Mouse (Mus musculus) cerebellum, adult 18-20 months (tissue): Measurements from ENCODE around the gene Cadps2.

Experiments used
- DNase-seq, 2 experiments: peaks; one replicate each; pipeline ENCODE4 v3.0.0; 2021

The Cadps2 gene

DNA sequence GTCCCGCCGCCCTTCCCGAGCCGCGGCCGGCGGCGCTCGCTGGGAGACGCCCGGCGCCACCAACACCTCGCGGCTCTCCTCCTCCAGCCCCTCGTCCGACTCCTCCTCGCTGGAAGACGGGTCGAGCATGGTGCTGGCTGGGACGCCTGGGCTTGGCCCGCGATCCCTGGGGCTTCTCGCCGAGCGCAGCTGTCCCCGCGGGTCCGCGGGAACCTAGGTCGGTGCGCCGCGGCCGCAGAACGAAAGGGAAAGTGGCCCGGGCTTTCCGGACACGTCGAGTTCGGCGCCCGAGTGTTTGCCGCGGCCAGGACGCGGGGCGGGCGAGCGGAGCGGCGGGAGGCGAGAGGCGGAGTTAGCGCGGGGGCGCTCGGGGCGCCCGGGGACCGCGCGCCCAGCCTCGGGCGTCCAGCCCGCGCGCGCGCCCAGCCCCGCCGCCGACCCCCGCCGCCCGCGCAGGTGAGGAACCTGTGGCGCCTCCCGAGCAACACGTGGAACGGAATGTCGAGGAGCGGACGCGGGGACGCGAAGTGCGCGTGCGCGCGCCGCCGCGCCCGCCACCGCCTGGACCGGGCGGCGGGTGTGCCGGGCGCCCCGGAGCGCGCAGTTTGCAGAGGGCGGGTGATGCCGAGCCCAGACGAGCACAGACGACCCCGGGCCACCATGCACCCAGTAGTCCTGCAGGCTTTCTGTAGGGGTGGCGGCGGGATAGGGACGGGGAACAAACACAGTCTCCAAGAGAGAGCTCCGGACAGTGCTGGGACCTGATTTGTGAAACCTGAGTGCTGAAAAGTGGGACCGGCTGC is at the start of gene Cadps2:
Gene Cadps2 (minus strand): TSS at position 413 of the 803 bp plus-strand sequence.
- DNase-seq = peak; percentile 72 to 82

- DNase-seq = no peak
Measured at GRCm38 (mm10) chr6:23886418-23886817, 47.2 kb upstream of the Cadps2 start.

GRCm38 (mm10) chr6:23876765-23877408 is 37.7 kb upstream of the Cadps2 start:
- DNase-seq = no peak

- no peak for DNase-seq
Measured at GRCm38 (mm10) chr6:23876363-23876762, 37.1 kb upstream of the Cadps2 start.

GRCm38 (mm10) chr6:23873812-23874211 is 34.6 kb upstream of the Cadps2 start:
- DNase-seq = peak; percentile 86 to 91

GRCm38 (mm10) chr6:23873231-23873630 is 34.0 kb upstream of the Cadps2 start:
- DNase-seq = no peak

- no peak for DNase-seq
Measured at GRCm38 (mm10) chr6:23869971-23870370, 30.8 kb upstream of the Cadps2 start.

GRCm38 (mm10) chr6:23866298-23866697 is 27.1 kb upstream of the Cadps2 start:
- DNase-seq = no peak

DNA sequence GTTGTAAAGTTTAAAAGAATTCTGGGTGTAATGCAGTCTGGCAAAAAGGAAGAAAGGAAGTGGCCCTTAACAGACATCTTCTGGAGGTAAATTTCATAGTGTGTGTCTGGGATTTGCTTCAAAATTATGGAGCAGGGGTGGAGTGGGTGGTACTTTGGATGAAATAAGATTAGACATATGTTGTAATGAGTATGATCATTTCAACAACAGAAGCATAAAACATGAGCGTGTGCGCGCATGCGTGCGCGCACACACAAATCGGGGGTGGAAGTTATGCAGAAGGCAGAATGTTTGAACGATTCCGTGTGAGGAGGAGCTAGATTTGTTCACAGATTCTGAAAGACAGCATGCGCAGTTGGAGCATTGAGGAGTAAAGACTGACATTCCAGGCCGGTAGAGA is 14.2 kb upstream of the Cadps2 start:
- DNase-seq = no peak

DNA sequence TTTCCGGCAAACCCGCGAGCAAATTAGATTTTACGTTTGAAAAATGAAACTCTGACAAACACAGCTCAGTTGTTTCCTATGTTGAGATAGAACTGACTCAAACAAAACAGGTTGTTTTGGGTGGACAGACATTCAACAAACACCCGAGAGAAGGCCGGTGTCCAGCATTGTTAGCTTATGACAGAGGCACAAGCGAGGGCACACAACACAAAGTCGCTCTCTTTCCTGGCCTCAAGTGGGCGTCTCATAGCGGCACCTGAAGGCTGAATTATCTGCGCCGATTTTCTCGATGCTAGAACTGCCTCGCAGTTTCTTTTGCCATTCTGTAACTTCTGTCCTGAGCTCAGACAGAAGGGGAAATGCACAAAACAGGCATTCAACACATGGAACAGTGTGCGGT is 780 bp upstream of the Cadps2 start:
- DNase-seq = peak; percentile 66 to 74

DNA sequence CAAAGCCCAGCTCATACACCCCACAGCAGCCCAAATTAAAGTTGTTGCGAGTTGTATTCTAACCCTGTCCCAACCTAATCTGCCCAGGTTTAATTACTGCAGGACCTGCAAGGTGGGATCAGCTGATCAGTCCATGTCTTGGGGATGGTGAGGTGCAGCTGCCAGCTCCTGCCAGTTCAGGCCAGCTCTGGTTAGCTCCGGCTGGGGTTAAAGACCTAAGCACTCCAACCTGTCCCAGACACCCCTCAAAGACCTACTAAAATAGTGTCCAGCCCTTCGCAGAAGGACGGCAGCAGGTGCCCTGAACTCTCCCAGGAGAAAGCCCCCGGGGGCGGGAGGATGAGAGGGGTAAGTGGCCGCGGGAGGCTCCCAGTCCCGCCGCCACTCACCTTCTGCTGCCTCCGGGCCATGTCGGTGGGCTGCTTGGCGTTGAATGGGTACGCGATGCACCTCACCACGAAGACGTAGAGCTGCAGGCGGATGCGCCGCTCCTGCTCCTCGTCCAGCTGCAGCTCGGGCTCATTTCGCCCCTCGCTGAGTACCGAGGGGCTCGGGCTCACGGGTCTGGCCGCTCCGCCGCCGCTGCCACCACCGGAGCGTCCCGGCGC is 716 bp downstream of the Cadps2 start:
- peak; percentile 60 to 70 for DNase-seq

GRCm38 (mm10) chr6:23837631-23838030 is 1.6 kb downstream of the Cadps2 start:
- DNase-seq = peak in 1 of 2 experiments; percentile 47

DNA sequence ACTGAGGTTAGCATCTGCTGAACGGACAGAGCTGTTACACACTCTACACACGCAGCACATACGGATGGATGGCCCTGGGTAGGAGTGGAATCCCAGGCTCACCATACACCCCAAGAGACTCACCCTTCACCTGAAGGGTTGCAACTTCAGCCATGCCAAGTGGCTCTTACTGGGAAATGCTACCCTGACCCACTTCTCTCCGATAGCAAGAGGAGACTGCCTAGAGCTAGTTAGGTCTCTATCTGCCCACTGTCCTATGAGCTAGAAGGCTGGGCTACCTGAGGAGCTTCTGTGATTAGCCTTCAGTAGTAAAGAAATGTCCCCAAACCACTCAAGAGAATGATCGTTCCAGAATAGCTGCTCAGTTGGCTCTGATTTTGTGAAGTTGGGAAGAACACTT is 2.1 kb downstream of the Cadps2 start:
- DNase-seq = peak; percentile 32 to 45

- DNase-seq = no peak
Measured at GRCm38 (mm10) chr6:23836694-23837093, 2.5 kb downstream of the Cadps2 start.

DNA sequence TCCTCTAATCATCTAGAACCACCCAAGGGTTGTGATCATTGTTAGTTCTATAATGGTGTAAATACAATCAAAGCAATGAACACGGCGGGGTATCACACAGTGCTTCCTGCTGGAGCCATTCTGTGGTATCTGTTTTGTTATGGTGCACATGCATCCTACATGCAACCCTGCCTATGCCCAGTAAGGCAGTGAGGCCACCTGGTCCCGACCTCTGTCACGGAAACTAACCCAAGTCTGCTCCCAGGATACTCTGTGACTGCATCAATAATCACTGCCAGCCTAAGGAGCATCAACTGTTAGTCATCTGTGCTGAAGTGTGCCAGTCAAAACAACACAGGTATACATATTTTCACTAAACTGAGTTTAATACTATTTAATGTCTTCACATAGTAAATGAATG is 3.7 kb downstream of the Cadps2 start:
- peak; percentile 49 to 60 for DNase-seq

- no peak for DNase-seq
Measured at GRCm38 (mm10) chr6:23830741-23831140, 8.5 kb downstream of the Cadps2 start.

GRCm38 (mm10) chr6:23829338-23829737 is 9.9 kb downstream of the Cadps2 start:
- DNase-seq = peak; percentile 10 to 45

GRCm38 (mm10) chr6:23821819-23822218 is 17.4 kb downstream of the Cadps2 start:
- peak; percentile 70 to 80 for DNase-seq

DNA sequence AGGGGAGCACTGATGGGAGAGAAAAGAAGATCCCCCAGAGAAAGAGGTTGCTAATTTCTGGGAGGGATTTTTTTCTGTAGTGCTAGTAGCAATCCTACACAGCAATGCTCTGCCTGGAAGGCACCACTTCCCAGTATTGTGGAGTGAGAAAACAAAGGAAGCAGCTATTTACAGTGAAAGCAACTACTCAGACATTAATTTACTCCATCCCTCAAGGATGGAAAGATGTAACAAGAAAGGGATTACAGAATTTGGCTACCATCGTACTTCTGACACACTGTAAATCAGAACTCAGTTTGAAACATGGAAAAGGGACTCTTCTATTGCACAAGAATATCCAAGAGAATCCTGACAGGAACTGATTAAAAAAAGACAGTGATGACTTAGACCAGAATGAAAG is 29.1 kb downstream of the Cadps2 start:
- DNase-seq = no peak

GRCm38 (mm10) chr6:23809344-23809743 is 29.9 kb downstream of the Cadps2 start:
- peak; percentile 38 to 42 for DNase-seq

DNA sequence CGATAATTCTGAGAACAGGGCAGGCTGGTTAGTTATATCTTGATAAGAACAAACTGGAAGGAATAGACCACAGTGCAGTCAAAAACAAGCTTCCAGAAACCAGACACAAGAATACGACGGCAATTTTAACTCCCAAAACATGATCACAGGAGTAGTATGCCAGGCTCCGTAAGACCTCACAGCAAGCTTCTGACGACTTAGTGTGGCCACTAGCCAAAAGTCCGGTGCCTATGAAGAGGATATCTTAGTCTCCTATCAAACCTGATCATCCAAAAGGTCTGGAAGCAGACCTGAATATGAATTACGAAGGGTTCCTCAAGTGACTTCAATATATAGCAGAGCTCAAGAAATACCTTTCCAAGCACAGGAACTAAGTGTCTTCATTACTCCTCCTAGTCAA is 33.9 kb downstream of the Cadps2 start:
- peak; percentile 41 to 55 for DNase-seq

DNA sequence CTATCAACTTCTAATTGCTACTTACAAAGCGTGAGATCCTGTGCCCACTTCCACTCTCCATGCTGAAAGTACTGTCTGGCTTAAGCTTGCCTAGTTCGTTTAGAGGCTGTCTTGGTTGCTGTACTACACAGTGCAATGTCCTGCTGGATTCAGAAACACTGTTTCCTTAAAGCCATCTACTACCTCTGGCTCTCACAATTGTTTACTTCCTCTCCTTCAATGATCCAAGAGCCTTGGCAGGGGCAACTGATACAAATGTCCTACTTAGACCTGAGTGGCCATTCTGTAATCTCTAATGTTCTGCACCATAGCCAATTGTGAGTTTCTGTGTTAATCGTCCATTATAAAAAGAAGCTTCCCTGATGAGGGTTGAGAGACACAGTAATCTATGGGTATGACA is 47.4 kb downstream of the Cadps2 start:
- DNase-seq = peak in 1 of 2 experiments; percentile 36

DNA sequence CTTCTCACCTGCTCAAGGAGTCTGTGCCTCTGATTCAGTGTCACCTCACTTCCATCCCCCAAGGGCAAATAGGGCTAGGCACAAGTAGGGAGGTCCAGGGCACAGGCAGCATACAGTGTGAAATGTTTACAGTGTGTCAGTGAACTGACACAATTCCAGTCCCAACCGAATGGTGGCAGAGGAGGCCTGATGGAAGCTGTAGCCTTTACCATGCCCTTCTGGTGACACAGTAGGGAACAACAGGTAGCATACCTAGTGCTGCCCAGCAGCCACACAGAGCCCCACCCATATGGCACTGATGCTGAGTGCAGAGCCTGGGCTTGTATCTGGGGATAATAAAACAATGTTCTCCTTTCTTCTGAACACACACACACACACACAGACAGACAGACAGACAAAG is 61.6 kb downstream of the Cadps2 start:
- peak; percentile 44 to 56 for DNase-seq

- DNase-seq = no peak
Measured at GRCm38 (mm10) chr6:23762204-23762603, 77.0 kb downstream of the Cadps2 start.
